Mouse (Mus musculus) MEL (cell line): ENCODE results near the gene Rapgef6. TPM values are rescaled to one million over a fixed set of nuclear protein-coding genes. Genes with fewer than 3 reads are reported as not detected.

Experiments used
- DNase-seq: peaks from one replicate; pipeline ENCODE4 v3.0.0; 2011; ENCODE audit warnings: low read depth, low spot score
- H3K27ac ChIP-seq: 2 replicates; pipeline ENCODE4 v1.5.1; 2012; ENCODE audit warnings: low read depth, mild to moderate bottlenecking, control low read depth, low read length, moderate library complexity; ENCODE audit not compliant: control insufficient read depth
- H3K27me3 ChIP-seq, 2 experiments: fragments of 150-350 bp in 1 of 2; sonication (generic) in 1 of 2; 2 replicates each; pipeline ENCODE4 v1.6.1; 2012; ENCODE audit warnings: low read length in 2 of 2, mild to moderate bottlenecking in 2 of 2, improper control_type of control experiment in 1 of 2, moderate library complexity in 1 of 2; ENCODE audit not compliant: insufficient read depth in 2 of 2, control insufficient read depth in 1 of 2
- H3K36me3 ChIP-seq, 2 experiments: 2 replicates each; pipeline ENCODE4 v1.6.1; 2012 to 2014; ENCODE audit warnings: low read length in 2 of 2, improper control_type of control experiment in 1 of 2, inconsistent platforms in 1 of 2, mild to moderate bottlenecking in 1 of 2; ENCODE audit not compliant: insufficient read depth in 2 of 2, control insufficient read depth in 1 of 2
- H3K4me1 ChIP-seq, 2 experiments: fragments of 150-350 bp in 1 of 2; sonication (generic) in 1 of 2; 2 replicates each; pipeline ENCODE4 v1.6.1; 2012; ENCODE audit warnings: low read length in 2 of 2, improper control_type of control experiment in 1 of 2, mild to moderate bottlenecking in 1 of 2; ENCODE audit not compliant: insufficient read depth in 2 of 2, control insufficient read depth in 1 of 2
- H3K4me3 ChIP-seq, 2 experiments: fragments of 150-350 bp in 1 of 2; sonication (generic) in 1 of 2; 2 replicates each; pipeline ENCODE4 v1.5.1; 2012; ENCODE audit warnings: low read depth in 2 of 2, low read length in 2 of 2, mild to moderate bottlenecking in 2 of 2, moderate library complexity in 2 of 2, control low read depth in 1 of 2, improper control_type of control experiment in 1 of 2; ENCODE audit not compliant: control insufficient read depth in 1 of 2, insufficient read depth in 1 of 2
- H3K79me2 ChIP-seq: 2 replicates; pipeline ENCODE4 v1.6.1; 2012; ENCODE audit warnings: mild to moderate bottlenecking, low read length, moderate library complexity; ENCODE audit not compliant: control insufficient read depth, poor library complexity, insufficient read depth
- H3K9ac ChIP-seq: 2 replicates; pipeline ENCODE4 v1.6.1; 2012; ENCODE audit warnings: low read depth, mild to moderate bottlenecking, control low read depth, low read length, moderate library complexity; ENCODE audit not compliant: control insufficient read depth, poor library complexity, severe bottlenecking
- H3K9me3 ChIP-seq: fragments of 150-350 bp; sonication (generic); replicated peaks from 2 replicates; pipeline ENCODE4 v1.6.1; 2012; ENCODE audit warnings: mild to moderate bottlenecking, low read length, improper control_type of control experiment, moderate library complexity; ENCODE audit not compliant: insufficient read depth
- CHD1 ChIP-seq: IDR thresholded peaks from 2 replicates; pipeline ENCODE4 v1.6.1; 2012; ENCODE audit warnings: low read depth, mild to moderate bottlenecking, inconsistent platforms, low read length, improper control_type of control experiment
- E2F4 ChIP-seq: IDR thresholded peaks from 2 replicates; pipeline ENCODE4 v1.6.1; 2011; ENCODE audit warnings: low read depth, low read length, improper control_type of control experiment, borderline replicate concordance
- ELF1 ChIP-seq: IDR thresholded peaks from 2 replicates; pipeline ENCODE4 v1.6.1; 2014; ENCODE audit warnings: low read depth, mild to moderate bottlenecking, inconsistent platforms, low read length, improper control_type of control experiment, moderate library complexity
- EP300 ChIP-seq, 2 experiments: IDR thresholded peaks; 2 replicates each; pipeline ENCODE4 v1.6.1; 2011; ENCODE audit warnings: improper control_type of control experiment in 2 of 2, low read length in 2 of 2, low read depth in 1 of 2, mild to moderate bottlenecking in 1 of 2
- ETS1 ChIP-seq: IDR thresholded peaks from 2 replicates; pipeline ENCODE4 v1.6.1; 2012; ENCODE audit warnings: low read depth, mild to moderate bottlenecking, inconsistent platforms, low read length, improper control_type of control experiment, moderate library complexity
- GATA1 ChIP-seq: IDR thresholded peaks from 2 replicates; pipeline ENCODE4 v1.6.1; 2011; ENCODE audit warnings: low read depth, low read length, improper control_type of control experiment
- KAT2A ChIP-seq: conservative IDR thresholded peaks from 2 replicates; pipeline ENCODE4 v1.6.1; 2012; ENCODE audit warnings: low read depth, low read length, improper control_type of control experiment, inconsistent platforms
- MAX ChIP-seq: IDR thresholded peaks from 2 replicates; pipeline ENCODE4 v1.6.1; 2011; ENCODE audit warnings: low read length, improper control_type of control experiment
- MAZ ChIP-seq: IDR thresholded peaks from 2 replicates; pipeline ENCODE4 v1.6.1; 2012; ENCODE audit warnings: low read depth, mild to moderate bottlenecking, inconsistent platforms, low read length, improper control_type of control experiment
- MEF2A ChIP-seq: IDR thresholded peaks from 2 replicates; pipeline ENCODE4 v1.6.1; 2014; ENCODE audit warnings: low read depth, mild to moderate bottlenecking, inconsistent platforms, low read length, improper control_type of control experiment; ENCODE audit not compliant: poor library complexity, insufficient replicate concordance, severe bottlenecking; ENCODE audit errors: extremely low read depth
- MXI1 ChIP-seq: IDR thresholded peaks from 2 replicates; pipeline ENCODE4 v1.6.1; 2011; ENCODE audit warnings: mild to moderate bottlenecking, low read depth, low read length, improper control_type of control experiment
- POLR2AphosphoS5 ChIP-seq: IDR thresholded peaks from 2 replicates; pipeline ENCODE4 v1.6.1; 2012; ENCODE audit warnings: low read depth, borderline replicate concordance, mild to moderate bottlenecking, inconsistent platforms, low read length, moderate library complexity, mixed read lengths
- RAD21 ChIP-seq: IDR thresholded peaks from 2 replicates; pipeline ENCODE4 v1.6.1; 2011; ENCODE audit warnings: mild to moderate bottlenecking, low read depth, low read length, improper control_type of control experiment
- RCOR1 ChIP-seq: IDR thresholded peaks from 2 replicates; pipeline ENCODE4 v1.6.1; 2012; ENCODE audit warnings: low read depth, mild to moderate bottlenecking, inconsistent platforms, low read length, improper control_type of control experiment
- SIN3A ChIP-seq: IDR thresholded peaks from 2 replicates; pipeline ENCODE4 v1.6.1; 2012; ENCODE audit warnings: low read length, improper control_type of control experiment, inconsistent platforms
- SMC3 ChIP-seq: IDR thresholded peaks from 2 replicates; pipeline ENCODE4 v1.6.1; 2011; ENCODE audit warnings: low read depth, low read length, improper control_type of control experiment
- TCF12 ChIP-seq: IDR thresholded peaks from 2 replicates; pipeline ENCODE4 v1.6.1; 2014; ENCODE audit warnings: low read depth, mild to moderate bottlenecking, inconsistent platforms, low read length, improper control_type of control experiment, moderate library complexity
- UBTF ChIP-seq: IDR thresholded peaks from 2 replicates; pipeline ENCODE4 v1.6.1; 2012; ENCODE audit warnings: low read depth, mild to moderate bottlenecking, inconsistent platforms, low read length, improper control_type of control experiment, moderate library complexity, borderline replicate concordance; ENCODE audit not compliant: insufficient read depth
- USF1 ChIP-seq: IDR thresholded peaks from 2 replicates; pipeline ENCODE4 v1.6.1; 2014; ENCODE audit warnings: low read depth, mild to moderate bottlenecking, inconsistent platforms, low read length, improper control_type of control experiment, moderate library complexity
- USF2 ChIP-seq, 2 experiments: IDR thresholded peaks; 2 replicates each; pipeline ENCODE4 v1.6.1; 2011 to 2012; ENCODE audit warnings: improper control_type of control experiment in 2 of 2, low read length in 2 of 2, borderline replicate concordance in 1 of 2, inconsistent platforms in 1 of 2, low read depth in 1 of 2, mild to moderate bottlenecking in 1 of 2; ENCODE audit not compliant: insufficient read depth in 1 of 2
- ZC3H11A ChIP-seq: IDR thresholded peaks from 2 replicates; pipeline ENCODE4 v1.6.1; 2012; ENCODE audit warnings: low read depth, mild to moderate bottlenecking, inconsistent platforms, low read length, improper control_type of control experiment
- ZKSCAN1 ChIP-seq: IDR thresholded peaks from 2 replicates; pipeline ENCODE4 v1.6.1; 2012; ENCODE audit warnings: low read depth, mild to moderate bottlenecking, inconsistent platforms, low read length, improper control_type of control experiment, moderate library complexity
- ZMIZ1 ChIP-seq: IDR thresholded peaks from 2 replicates; pipeline ENCODE4 v1.6.1; 2012; ENCODE audit warnings: low read depth, mild to moderate bottlenecking, inconsistent platforms, low read length, improper control_type of control experiment, moderate library complexity
- ZNF384 ChIP-seq: IDR thresholded peaks from 2 replicates; pipeline ENCODE4 v1.6.1; 2012; ENCODE audit warnings: low read depth, mild to moderate bottlenecking, inconsistent platforms, low read length, improper control_type of control experiment
- polyA plus RNA-seq, 2 experiments: library from polyadenylated mRNA; stranded (reverse) in 1 of 2; unstranded in 1 of 2; fragments of >175 nt in 1 of 2; fragments of >200 nt in 1 of 2; gene quantifications; 2 replicates each; pipeline versions ENCODE4 v1.2.1 to v1.2.4; 2012; ENCODE audit warnings: low replicate concordance in 2 of 2, low read depth in 1 of 2; ENCODE audit not compliant: insufficient read length in 2 of 2, insufficient read depth in 1 of 2, missing spikeins in 1 of 2
- total RNA-seq: library from RNA; depleted of rRNA; stranded (reverse); fragments of 300-350 nt; gene quantifications from 2 replicates; pipeline ENCODE4 v1.2.3, GENCODE M21; 2012

Rapgef6 gene
- total and polyA plus RNA-seq, 3 experiments = 21.1 to 31.8 TPM; not detected in 1

DNA sequence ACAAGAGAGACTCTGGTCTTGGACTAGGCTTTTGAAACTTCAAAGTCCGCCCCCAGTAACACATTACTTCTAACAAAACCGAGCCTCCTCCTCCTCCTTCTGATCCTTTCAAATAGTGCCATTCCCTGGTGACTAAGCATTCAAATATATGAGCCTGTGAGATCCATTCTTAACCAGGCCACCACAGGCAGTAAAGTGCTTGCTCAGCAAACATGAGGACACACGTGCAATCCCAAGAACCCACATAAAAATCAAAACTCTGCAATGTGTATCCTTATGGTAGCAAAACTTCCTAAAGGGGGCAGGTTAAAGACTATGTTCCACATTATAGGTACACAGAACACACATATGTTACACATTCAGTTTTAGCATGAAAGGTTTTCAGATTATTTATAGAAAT, 81.8 kb downstream of the Rapgef6 start:
- 0 out of 2 replicates have a peak, but pooled peaks cover 1% of the 10 kb centered on the region for H3K79me2 ChIP-seq
- DNase-seq = no peak
- H3K27ac ChIP-seq = no peak overlapping the region
- H3K4me3 ChIP-seq = no peak overlapping the region
- no peaks in the 10 kb centered on the region for H3K9me3 ChIP-seq
- peaks cover 12 to 27% of the 10 kb centered on the region in 2 experiments for H3K4me1 ChIP-seq
- H3K36me3 ChIP-seq = peaks cover 0 to 43% of the 10 kb centered on the region in 2 experiments; a peak in 2 of 4 replicates
- TF ChIP-seq GATA1 = no peak
- no peak for TF ChIP-seq CHD1
- no peak for TF ChIP-seq ZNF384
- TF ChIP-seq ZMIZ1 = no peak
- no peak for TF ChIP-seq ELF1
- TF ChIP-seq ZC3H11A = no peak
- TF ChIP-seq RCOR1 = no peak
- TF ChIP-seq ETS1 = no peak
- TF ChIP-seq MAX = no peak
- TF ChIP-seq USF2 (IDR thresholded peaks at IDR 0.05; ENCODE audit: borderline replicate concordance in 1 of 2, insufficient read depth in 1 of 2, low read depth in 1 of 2, low read length in 2 of 2) = no peak
- no peak for TF ChIP-seq KAT2A
- no peak for TF ChIP-seq SMC3
- TF ChIP-seq USF1 = no peak
- TF ChIP-seq EP300 (IDR thresholded peaks at IDR 0.05; ENCODE audit: low read depth in 1 of 2, low read length in 2 of 2) = no peak
- TF ChIP-seq TCF12 = no peak
- TF ChIP-seq, all 39 proteins: peak for 0
- no peaks in the 10 kb centered on the region for H3K27me3 ChIP-seq
- H3K9ac ChIP-seq = no peak overlapping the region

DNA sequence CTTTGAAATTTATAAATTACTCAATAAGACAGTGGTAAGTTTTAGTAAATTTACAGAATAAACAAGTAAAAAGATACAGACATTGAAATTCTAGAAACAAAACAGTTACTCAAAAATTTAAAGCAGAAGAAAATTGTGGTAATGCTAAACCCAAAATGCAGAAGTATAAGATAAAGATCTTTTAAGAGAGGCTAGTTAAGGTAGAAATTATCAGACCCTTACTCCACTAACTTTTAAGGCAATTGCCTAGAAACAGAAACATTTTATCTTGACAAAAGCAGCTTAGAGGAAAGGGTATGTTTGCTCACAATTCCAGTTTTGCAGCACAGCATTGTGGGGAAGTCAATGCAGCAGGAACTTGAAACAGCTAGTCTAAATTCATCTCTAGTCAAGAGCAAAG, 91.0 kb downstream of the Rapgef6 start:
- Histone ChIP-seq H3K9me3 (no peaks in the 10 kb centered on the region), H3K27me3 (no peaks in the 10 kb centered on the region), H3K4me1 (peaks cover 3 to 24% of the 10 kb centered on the region in 2 experiments; a peak in 3 of 4 replicates), H3K9ac (no peak overlapping the region; the same call in 1 of the 2 replicates), H3K27ac (peak overlapping the region; percentile 66), H3K79me2 (no peaks in the 10 kb centered on the region), H3K36me3 (peaks cover 3 to 13% of the 10 kb centered on the region in 2 experiments; a peak in 3 of 4 replicates), H3K4me3 (no peak overlapping the region)
- peak; percentile 76 for DNase-seq
- TF ChIP-seq ELF1 (no peak), SMC3 (no peak), E2F4 (no peak), SIN3A (0 out of 2 replicates have a peak, but pooled peaks have one; percentile 11), EP300 (IDR thresholded peaks at IDR 0.05; ENCODE audit: low read depth in 1 of 2, low read length in 2 of 2) (peak; percentile 33 to 70; a peak in 3 of 4 replicates), ZNF384 (no peak), USF1 (no peak), MAZ (no peak), RCOR1 (0 out of 2 replicates have a peak, but pooled peaks have one; percentile 3), POLR2AphosphoS5 (no peak), ZMIZ1 (no peak), TCF12 (no peak), UBTF (no peak), MXI1 (0 out of 2 replicates have a peak, but pooled peaks have one; percentile 23), MEF2A (no peak), GATA1 (peak; percentile 84), ZKSCAN1 (no peak), CHD1 (no peak), KAT2A (no peak), RAD21 (no peak)
